ENCODE assay signal across 9 mouse cellular contexts in genomic region chr4:153907573-153907972, GRCm38 (mm10). TPM values are rescaled to one million over a fixed set of nuclear protein-coding genes. Genes with fewer than 3 reads are reported as not detected.
DNase-seq lines count a peak whose midpoint lies in the region; ATAC-seq and TF ChIP-seq lines count a peak whose summit lies in the region.
"Had no signal": no experiment of that assay in that cellular context is flagged by ENCODE, and none has a peak within 500 bp of the region (broad histone marks: within the 10 kb centered on the region; RNA-seq: fewer than 3 reads in every experiment).

No protein-coding gene starts in this region.

- H3K27me3 ChIP-seq in kidney, adult 2 months (replicated peaks; ENCODE audit: control insufficient read depth, insufficient read depth, low read length): no peaks in the 10 kb centered on the region
- H3K27me3 ChIP-seq in kidney, embryonic 14.5 days (ENCODE audit: control insufficient read depth, insufficient read depth, low read length): no peaks in the 10 kb centered on the region

- H3K27ac ChIP-seq in kidney, adult 2 months (ENCODE audit: insufficient read depth, low read depth, low read length): no peak overlapping the region
- no peak overlapping the region for H3K27ac ChIP-seq in kidney, embryonic 14.5 days (ENCODE audit: low read depth, low read length)
- H3K27ac ChIP-seq in layer of hippocampus, adult 2 months: no peak overlapping the region

- WGBS in kidney, adult 2 months: 17% methylated on average over 11 of the region's 11 CpGs
- 19% methylated on average over 11 of the region's 11 CpGs for WGBS in kidney, embryonic 14.5 days

- peak; percentile 2 for DNase-seq in kidney, adult 2 months
- DNase-seq in ZHBTc4 (ENCODE audit: low read depth, low spot score): peak; percentile 73
- peak; percentile 64 for DNase-seq in embryo, embryonic 11.5 days (ENCODE audit: low read depth, low spot score)
- peak; percentile 54 for DNase-seq in lung, postnatal 10 days
- no peak for DNase-seq in layer of hippocampus, adult 2 months (ENCODE audit: low spot score in 2 of 2)
- no peak for DNase-seq in gastrocnemius, postnatal 25 days

- H3K36me3 ChIP-seq in kidney, adult 2 months (ENCODE audit: control insufficient read depth, insufficient read depth, low read length): no peaks in the 10 kb centered on the region
- no peaks in the 10 kb centered on the region for H3K36me3 ChIP-seq in kidney, embryonic 14.5 days (ENCODE audit: control insufficient read depth, insufficient read depth, low read length)

- no peak for TF ChIP-seq POLR2A in kidney, adult 2 months (IDR thresholded peaks at IDR 0.05; ENCODE audit: low read depth, low read length)

- no peak overlapping the region for H3K9ac ChIP-seq in kidney, embryonic 14.5 days (ENCODE audit: low read depth, low read length)

- no peak for TF ChIP-seq CTCF in kidney, adult 2 months (conservative IDR thresholded peaks at IDR 0.05; ENCODE audit: insufficient read depth, insufficient read length, low read depth, low read length)
- no peak for TF ChIP-seq CTCF in layer of hippocampus, adult 2 months (conservative IDR thresholded peaks at IDR 0.05)

- no peaks in the 10 kb centered on the region for H3K4me1 ChIP-seq in kidney, adult 2 months (ENCODE audit: control insufficient read depth, insufficient read depth, low read length)
- H3K4me1 ChIP-seq in kidney, embryonic 14.5 days (ENCODE audit: control insufficient read depth, insufficient read depth, low read length): no peaks in the 10 kb centered on the region

- H3K4me3 ChIP-seq in kidney, adult 2 months (ENCODE audit: insufficient read depth, low read depth, low read length): no peak overlapping the region
- H3K4me3 ChIP-seq in kidney, embryonic 14.5 days (ENCODE audit: low read length): no peak overlapping the region
- H3K4me3 ChIP-seq in layer of hippocampus, adult 2 months: no peak overlapping the region

- no peak overlapping the region for H3K4me2 ChIP-seq in kidney, embryonic 14.5 days (replicated peaks; ENCODE audit: low read depth, low read length)

- ATAC-seq in kidney, embryonic 14.5 days (ENCODE audit: low FRiP score, low TSS enrichment): no peak
- no peak for ATAC-seq in monocyte, adult 5-6 weeks (replicated peaks; ENCODE audit: insufficient number of reproducible peaks, low FRiP score, low TSS enrichment, poor library complexity, severe bottlenecking)
- ATAC-seq: forebrain, embryonic 16.5 days had no signal

- no peaks in the 10 kb centered on the region for H3K9me3 ChIP-seq in kidney, embryonic 14.5 days (ENCODE audit: control insufficient read depth, low read length)

RNA-seq across cellular contexts. Expression of gene A430005L14Rik, which starts 49.5 kb away (rescaled TPM):
- 42.6 and 45.1 TPM in 2 replicates for polyA plus RNA-seq in kidney, adult 2 months (2012; rRNA removed)
- polyA plus RNA-seq in kidney, embryonic 14.5 days (2014; fragmentation: Nextera tagmentation; extraction: Ambion mirVana): 104 and 115 TPM in 2 replicates
- 27.5 to 38.1 TPM (median 30.3 TPM) in 3 replicates for total RNA-seq in monocyte, adult 5-6 weeks (2017)
- total RNA-seq in layer of hippocampus, adult 2 months (2021): 10 to 100 TPM; 25.5 to 28.8 TPM
- 10 to 100 TPM; 13.6 to 14.7 TPM for total RNA-seq in gastrocnemius, postnatal 25 days (2021)

Comparison
In these comparisons a context has a peak if more than half of its experiments do, and no peak if none do; other contexts are left out.
1. DNase-seq: peak in kidney, adult 2 months (single experiment), ZHBTc4 (single experiment), embryo, embryonic 11.5 days (single experiment) and lung, postnatal 10 days (single experiment); none in layer of hippocampus, adult 2 months (0 of 2) and gastrocnemius, postnatal 25 days (single experiment).